Mouse (Mus musculus) granulocyte monocyte progenitor cell, adult 5-6 weeks (primary cell): ENCODE results near the gene Dgat2. TPM values are rescaled to one million over a fixed set of nuclear protein-coding genes. Genes with fewer than 3 reads are reported as not detected.

ENCODE experiments used
- ATAC-seq: replicated peaks from 2 replicates; pipeline ENCODE4 v1.8.0; 2016; ENCODE audit warnings: mild to moderate bottlenecking, moderate TSS enrichment, inconsistent platforms; ENCODE audit not compliant: poor library complexity, severe bottlenecking
- total RNA-seq, 2 experiments: library from RNA; stranded (forward) in 1 of 2; stranded (reverse) in 1 of 2; fragments of 200-712, 200-1000 nt in 1 of 2; fragments of >200 nt in 1 of 2; fragmentation: Nextera tagmentation in 1 of 2; gene quantifications; 2 replicates each; pipeline ENCODE4 v1.2.3; 2014 to 2017

Dgat2 gene
- total RNA-seq, 2 experiments from 2014 or later, result 7.9 to 13.9 TPM

GRCm38 (mm10) chr7:99198811-99199210 lies 16.3 kb upstream of the Dgat2 start:
- ATAC-seq, result no peak

DNA sequence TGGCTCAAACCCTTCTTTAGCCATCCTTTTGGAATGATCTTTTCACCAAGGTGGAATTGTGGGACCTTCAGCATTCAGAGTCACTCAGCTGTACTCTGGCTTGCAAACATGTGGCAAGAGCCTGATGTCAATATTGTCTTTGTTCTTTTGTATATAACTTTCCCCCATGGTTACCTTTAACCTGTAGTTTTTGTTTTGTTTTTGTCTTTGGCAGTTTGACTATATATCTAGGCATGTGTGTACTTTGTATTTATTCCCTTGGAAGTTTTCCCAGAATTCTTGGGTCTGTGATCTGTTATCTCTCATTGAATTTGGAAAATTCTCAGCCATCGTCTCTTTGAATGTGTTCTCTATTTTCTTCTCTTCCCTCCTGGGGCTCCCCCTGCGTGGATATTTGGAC lies 12.0 kb upstream of the Dgat2 start:
- ATAC-seq, result no peak

- ATAC-seq, result no peak
These were observed 11.4 kb upstream of the Dgat2 start for GRCm38 (mm10) chr7:99193926-99194325.

GRCm38 (mm10) chr7:99191411-99191810 lies 8.9 kb upstream of the Dgat2 start:
- ATAC-seq, result 0 out of 2 replicates have a peak, but pooled peaks have one; percentile 12

DNA sequence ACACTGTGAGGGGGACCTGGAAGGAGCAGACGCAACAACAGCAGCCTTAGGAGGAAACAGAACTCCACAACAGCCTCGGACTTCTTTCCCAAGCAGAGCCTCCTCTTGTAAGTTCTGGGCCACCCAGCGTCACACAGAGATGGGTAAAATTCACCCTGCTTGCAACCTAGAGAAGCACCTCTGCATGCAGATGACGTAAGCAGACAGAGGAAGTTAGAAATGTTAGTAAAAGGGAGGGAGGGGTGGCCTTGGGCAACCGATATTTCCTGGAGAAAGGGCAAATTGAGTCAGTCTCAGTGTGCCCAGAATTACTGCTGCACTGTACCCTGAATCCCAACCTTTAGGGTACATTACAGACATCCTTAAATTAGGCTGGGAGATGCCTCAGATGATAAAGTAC lies 7.4 kb upstream of the Dgat2 start:
- peak; percentile 77 for ATAC-seq

DNA sequence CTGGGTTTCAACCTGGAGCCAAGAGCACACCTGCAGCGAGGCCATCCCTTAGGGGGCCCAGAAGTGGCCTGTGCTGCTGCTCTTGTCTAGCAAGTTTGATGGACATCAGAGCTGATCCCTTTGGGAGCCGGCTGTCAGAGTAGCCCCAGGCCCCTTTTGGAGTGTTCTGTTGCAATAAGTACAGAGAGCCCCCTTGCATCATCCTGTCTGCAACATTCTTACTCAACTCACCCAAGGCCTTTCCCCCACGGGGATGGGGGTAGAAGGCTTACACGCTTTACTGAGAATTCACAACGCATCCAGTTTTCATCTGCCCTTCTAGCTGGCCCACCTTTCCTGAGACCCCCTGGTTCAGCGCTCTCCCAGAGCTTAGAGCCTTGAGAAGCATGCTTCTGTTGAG lies 6.1 kb upstream of the Dgat2 start:
- peak; percentile 67 for ATAC-seq

DNA sequence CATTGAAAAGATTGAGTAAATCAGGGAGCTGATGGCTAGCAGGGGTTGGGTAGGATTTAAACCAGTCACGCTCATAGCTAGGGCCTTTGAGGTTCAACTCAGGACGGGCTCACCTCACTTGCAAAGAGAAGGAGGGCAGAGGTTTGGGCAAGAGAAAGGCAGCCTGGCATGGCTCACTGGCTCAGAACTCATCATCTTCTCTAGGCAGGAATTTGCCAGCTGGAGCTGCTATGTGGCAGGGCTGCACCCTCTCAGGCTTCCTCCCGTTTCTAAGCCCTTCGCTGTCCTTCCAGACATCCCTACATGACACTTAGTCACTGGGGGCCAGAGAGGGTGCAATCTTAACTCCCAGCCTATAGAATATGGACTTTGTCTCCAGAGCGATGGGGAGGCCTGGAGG lies 4.9 kb upstream of the Dgat2 start:
- ATAC-seq, result no peak

DNA sequence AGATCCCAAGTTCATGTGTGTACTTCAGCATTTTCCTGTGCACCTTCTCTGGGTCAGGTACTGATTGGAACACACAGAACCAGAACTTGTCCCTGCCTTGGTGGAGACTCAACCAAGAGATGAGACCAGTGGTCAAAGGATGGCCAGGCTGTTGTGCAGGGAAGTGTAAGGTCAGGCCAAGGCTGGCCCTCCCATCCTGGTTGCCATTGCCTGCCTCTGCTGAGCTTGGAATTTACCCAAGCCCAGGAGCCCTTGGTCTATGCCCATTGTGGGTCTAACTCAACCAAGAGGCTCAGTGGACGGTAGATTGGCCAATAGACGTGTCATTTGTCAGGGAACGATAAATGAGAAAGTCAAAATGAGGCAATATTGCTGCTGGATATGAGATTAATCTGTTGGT lies 2.9 kb upstream of the Dgat2 start:
- no peak for ATAC-seq

- ATAC-seq, result peak; percentile 67
These were observed 1.2 kb upstream of the Dgat2 start for GRCm38 (mm10) chr7:99183751-99184150.

DNA sequence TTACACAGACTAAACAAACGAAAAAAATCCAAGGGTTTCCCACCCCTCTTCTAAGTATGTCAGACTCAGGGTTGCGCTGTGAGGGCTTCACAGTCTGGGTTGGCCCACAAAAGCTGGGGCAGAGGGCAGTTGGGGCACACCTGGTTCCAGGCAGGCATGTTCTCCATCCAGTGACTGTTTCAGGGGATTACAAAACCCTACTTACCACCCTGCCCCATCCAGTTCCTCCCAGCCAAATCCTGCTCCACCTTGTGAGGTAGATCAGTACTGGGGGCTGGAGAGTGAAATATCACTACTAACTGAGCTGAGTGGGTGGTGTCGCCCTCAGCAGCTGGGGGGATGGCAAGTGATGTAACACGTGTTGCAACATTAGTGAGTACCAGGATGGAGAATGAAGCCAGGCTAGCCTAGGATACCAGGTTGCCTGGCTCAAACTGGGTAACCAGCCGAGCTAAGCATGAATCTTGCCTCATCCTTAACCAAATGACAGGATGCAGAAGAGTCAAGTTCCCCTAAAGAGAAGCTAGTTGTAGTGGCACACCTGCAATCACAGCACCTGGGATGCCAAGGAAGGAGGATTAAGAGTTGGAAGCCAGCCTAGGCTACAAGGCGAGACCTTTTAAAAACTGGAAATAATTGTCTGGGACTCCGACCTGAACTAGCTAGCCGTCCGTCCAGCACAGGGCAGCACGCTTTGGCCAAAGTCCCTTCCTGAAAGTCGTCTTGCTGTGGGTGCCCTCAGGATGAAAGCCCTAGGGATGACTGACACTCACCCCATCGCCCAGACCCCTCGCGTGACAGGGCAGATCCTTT lies 694 bp downstream of the Dgat2 start:
- ATAC-seq, result peak; percentile 70

- no peak for ATAC-seq
These were observed 2.4 kb downstream of the Dgat2 start for GRCm38 (mm10) chr7:99180162-99180561.

DNA sequence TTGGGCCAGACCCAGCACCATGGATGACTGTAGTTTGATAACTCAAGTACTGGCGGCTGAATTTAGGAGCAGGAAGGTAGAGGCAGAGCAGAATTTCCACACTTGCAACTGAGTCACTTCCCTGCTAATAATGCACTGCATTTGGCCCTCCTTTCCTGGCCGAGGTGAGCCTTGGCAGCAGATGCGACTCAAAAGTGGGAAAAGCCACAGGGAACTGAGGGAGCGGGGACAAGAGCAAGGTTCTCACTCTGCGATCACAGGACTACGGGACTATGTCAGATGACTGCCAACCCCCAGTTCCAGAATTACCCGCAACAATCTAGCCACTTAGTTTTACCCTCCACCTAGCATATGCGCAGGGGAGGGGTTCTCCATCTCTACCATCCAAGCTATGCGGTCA lies 3.2 kb downstream of the Dgat2 start:
- no peak for ATAC-seq

GRCm38 (mm10) chr7:99177386-99177785 lies 5.1 kb downstream of the Dgat2 start:
- no peak for ATAC-seq

GRCm38 (mm10) chr7:99175666-99176065 lies 6.9 kb downstream of the Dgat2 start:
- ATAC-seq, result no peak

GRCm38 (mm10) chr7:99175118-99175517 lies 7.4 kb downstream of the Dgat2 start:
- no peak for ATAC-seq

GRCm38 (mm10) chr7:99174006-99174405 lies 8.5 kb downstream of the Dgat2 start:
- ATAC-seq, result no peak

GRCm38 (mm10) chr7:99172898-99173297 lies 9.6 kb downstream of the Dgat2 start:
- ATAC-seq, result peak; percentile 44

- no peak for ATAC-seq
These were observed 10.6 kb downstream of the Dgat2 start for GRCm38 (mm10) chr7:99171730-99172463.

DNA sequence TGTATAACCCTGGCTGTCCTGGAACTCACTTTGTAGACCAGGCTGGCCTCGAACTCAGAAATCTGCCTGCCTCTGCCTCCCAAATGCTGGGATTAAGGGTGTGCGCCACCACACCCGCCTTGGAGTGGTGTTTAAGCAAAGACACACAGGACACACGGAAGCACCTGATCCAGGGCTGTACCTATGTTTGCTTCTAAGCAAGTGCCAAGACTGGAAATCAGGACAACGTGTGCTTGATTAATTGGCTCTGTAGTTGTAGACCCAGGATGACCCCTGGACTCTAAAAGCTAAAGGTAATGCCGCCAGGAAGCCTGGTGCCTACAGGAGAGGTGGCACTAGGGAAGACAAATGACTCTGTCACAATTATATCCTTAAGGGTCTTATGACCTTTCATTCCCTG lies 12.0 kb downstream of the Dgat2 start:
- ATAC-seq, result no peak

DNA sequence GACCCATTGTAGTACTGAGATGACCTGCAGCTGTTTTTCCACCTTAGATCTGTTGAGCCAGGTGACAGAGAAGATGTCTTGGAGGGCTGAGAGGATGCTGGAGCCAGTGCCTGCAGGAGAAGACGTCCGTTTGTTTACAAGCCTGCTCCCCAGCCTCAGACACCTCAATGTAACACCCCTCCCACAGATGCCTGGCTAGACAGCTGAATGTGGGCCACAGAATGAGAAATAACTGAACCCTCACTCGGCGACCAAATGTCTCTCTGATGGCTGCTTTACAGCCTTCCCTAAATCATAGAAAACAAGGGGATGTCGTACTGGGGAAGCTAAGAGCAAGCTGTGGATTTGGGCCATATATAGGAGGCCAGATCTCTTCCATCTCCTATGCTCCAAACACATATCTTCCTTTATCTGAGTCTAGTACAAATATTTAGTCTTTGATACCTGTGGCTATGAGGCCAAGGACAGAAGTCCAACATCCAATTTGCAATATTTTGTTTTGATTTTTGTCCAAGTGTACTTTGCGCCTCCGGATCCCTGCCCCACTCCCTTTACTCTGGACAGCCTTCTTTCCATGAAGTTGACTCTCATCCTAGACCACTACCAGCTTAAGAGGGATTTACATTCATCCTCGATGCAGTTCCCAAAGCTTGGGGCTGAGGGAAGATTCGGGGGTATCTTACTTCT lies 12.7 kb downstream of the Dgat2 start:
- ATAC-seq, result no peak

GRCm38 (mm10) chr7:99168756-99169155 lies 13.8 kb downstream of the Dgat2 start:
- ATAC-seq, result no peak
